Mouse (Mus musculus) myocyte (in vitro differentiated cells): ENCODE measurements around the gene Alox15.

ENCODE experiments used
- E2F4 ChIP-seq: IDR thresholded peaks from one replicate; pipeline ENCODE4 v1.6.1; 2011; ENCODE audit warnings: mild to moderate bottlenecking, control low read depth, moderate library complexity; ENCODE audit not compliant: insufficient read depth
- MYOD1 ChIP-seq, 3 experiments: IDR thresholded peaks; one replicate each; pipeline ENCODE4 v1.6.1; 2011; ENCODE audit warnings: control low read depth in 2 of 3, low read depth in 2 of 3, mild to moderate bottlenecking in 2 of 3, moderate library complexity in 1 of 3; ENCODE audit not compliant: insufficient read length in 2 of 3, control insufficient read depth in 1 of 3
- MYOG ChIP-seq, 3 experiments: IDR thresholded peaks; one replicate each; pipeline ENCODE4 v1.6.1; 2011; ENCODE audit warnings: control low read depth in 2 of 3, low read depth in 2 of 3, mild to moderate bottlenecking in 2 of 3; ENCODE audit not compliant: insufficient read length in 2 of 3, control insufficient read depth in 1 of 3, insufficient read depth in 1 of 3
- TCF12 ChIP-seq: IDR thresholded peaks from one replicate; pipeline ENCODE4 v1.6.1; 2011; ENCODE audit warnings: mild to moderate bottlenecking, control low read depth; ENCODE audit not compliant: poor library complexity, insufficient read depth, severe bottlenecking

- TF ChIP-seq E2F4 (no peak), MYOD1 (IDR thresholded peaks at IDR 0.05; ENCODE audit: control insufficient read depth in 1 of 3, insufficient read length in 2 of 3, low read depth in 2 of 3) (no peak), TCF12 (no peak), MYOG (IDR thresholded peaks at IDR 0.05; ENCODE audit: control insufficient read depth in 1 of 3, insufficient read depth in 1 of 3, insufficient read length in 2 of 3, low read depth in 2 of 3) (no peak)
Measured at GRCm38 (mm10) chr11:70297405-70297804, 54.4 kb downstream of the Alox15 start.
